Mouse (Mus musculus): ENCODE results near the gene Gm8113.
"Not testable (repeated sequence)": the region's sequence is repeated elsewhere in the genome, so short reads cannot be mapped to it uniquely, and the experiment has no call there.

GRCm38 (mm10) chr14:43918214-43918613 lies 7.0 kb upstream of the Gm8113 start:
- TF ChIP-seq HCFC1 (IDR thresholded peaks at IDR 0.05; ENCODE audit: borderline replicate concordance, insufficient read depth, low read length); CHD2 (IDR thresholded peaks at IDR 0.05; ENCODE audit: low read depth, low read length): not testable (repeated sequence)
